Mouse (Mus musculus): Measurements from ENCODE around the gene Clps. TPM values are rescaled to one million over a fixed set of nuclear protein-coding genes. Genes with fewer than 3 reads are reported as not detected.

Gene Clps
- polyA plus RNA-seq, 1 experiment: not detected

DNA sequence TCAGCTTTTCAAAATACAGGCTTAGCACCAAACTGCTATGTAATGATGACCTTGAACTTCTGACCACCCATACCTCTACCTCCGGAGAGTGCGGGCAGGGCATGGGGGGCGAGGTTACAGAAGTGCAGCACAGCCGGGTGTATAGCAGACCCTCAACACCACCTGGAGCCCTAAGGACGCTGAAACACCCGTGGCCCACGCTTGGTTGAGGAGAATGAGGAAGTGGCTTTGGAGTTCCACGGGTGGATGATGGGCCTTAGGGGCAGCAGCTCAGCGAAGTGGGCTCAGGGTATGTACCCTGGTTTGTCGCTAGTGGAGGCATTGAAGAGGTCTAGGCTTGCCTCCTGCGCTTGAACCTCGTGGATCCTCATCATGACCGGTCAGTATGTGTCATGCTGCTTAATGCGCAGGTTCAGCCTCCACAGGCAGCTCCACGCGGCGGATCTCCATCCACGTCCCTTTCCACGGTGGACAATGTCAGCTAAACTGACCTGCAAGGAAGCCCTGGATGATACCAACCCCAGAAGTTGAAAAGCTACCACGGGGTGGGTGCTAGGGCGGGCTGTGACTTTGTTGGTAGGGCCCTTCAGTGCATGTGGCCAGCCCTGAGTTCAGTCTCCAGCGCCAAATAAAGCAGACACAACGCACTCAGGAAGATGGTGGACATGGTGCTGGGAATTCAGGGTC is 36.4 kb downstream of the Clps start:
- no peaks in the 10 kb centered on the region for H3K79me2 ChIP-seq (ENCODE audit: control insufficient read depth, insufficient read depth)
- no peak overlapping the region for H3ac ChIP-seq (ENCODE audit: control insufficient read depth, insufficient read length, low read depth)
- no peaks in the 10 kb centered on the region for H3K79me3 ChIP-seq (ENCODE audit: low read depth)
- no peaks in the 10 kb centered on the region for H3K36me3 ChIP-seq (ENCODE audit: control insufficient read depth, insufficient read depth)
- no peaks in the 10 kb centered on the region for H3K27me3 ChIP-seq (ENCODE audit: control insufficient read depth, insufficient read depth, insufficient read length)
- TF ChIP-seq FOSL1 (IDR thresholded peaks at IDR 0.05; ENCODE audit: insufficient read depth, low read length, poor library complexity, severe bottlenecking) (no peak), MYOG (IDR thresholded peaks at IDR 0.05; ENCODE audit: control insufficient read depth, extremely low read depth, insufficient read length) (no peak), MAX (IDR thresholded peaks at IDR 0.05) (no peak), MYOD1 (IDR thresholded peaks at IDR 0.05; ENCODE audit: control insufficient read depth, insufficient read length, low read depth) (no peak), CTCF (IDR thresholded peaks at IDR 0.05; ENCODE audit: control insufficient read depth, insufficient read depth, insufficient read length) (no peak), CEBPB (IDR thresholded peaks at IDR 0.05; ENCODE audit: low read depth) (no peak), USF1 (IDR thresholded peaks at IDR 0.05; ENCODE audit: low read depth) (no peak)
- no peak overlapping the region for H3K4me3 ChIP-seq (ENCODE audit: insufficient read depth, poor library complexity, severe bottlenecking)

- Histone ChIP-seq H3K79me2 (ENCODE audit: control insufficient read depth, insufficient read depth) (no peaks in the 10 kb centered on the region), H3K79me3 (ENCODE audit: low read depth) (no peaks in the 10 kb centered on the region), H3K4me3 (ENCODE audit: insufficient read depth, poor library complexity, severe bottlenecking) (peak overlapping the region; percentile 43), H3K27me3 (ENCODE audit: control insufficient read depth, insufficient read depth, insufficient read length) (no peaks in the 10 kb centered on the region), H3ac (ENCODE audit: control insufficient read depth, insufficient read length, low read depth) (peak overlapping the region; percentile 42), H3K36me3 (ENCODE audit: control insufficient read depth, insufficient read depth) (no peaks in the 10 kb centered on the region)
- TF ChIP-seq CEBPB (IDR thresholded peaks at IDR 0.05; ENCODE audit: low read depth) (no peak), USF1 (IDR thresholded peaks at IDR 0.05; ENCODE audit: low read depth) (no peak), MAX (IDR thresholded peaks at IDR 0.05) (no peak), MYOD1 (IDR thresholded peaks at IDR 0.05; ENCODE audit: control insufficient read depth, insufficient read length, low read depth) (no peak), MYOG (IDR thresholded peaks at IDR 0.05; ENCODE audit: control insufficient read depth, extremely low read depth, insufficient read length) (no peak), FOSL1 (IDR thresholded peaks at IDR 0.05; ENCODE audit: insufficient read depth, low read length, poor library complexity, severe bottlenecking) (no peak), CTCF (IDR thresholded peaks at IDR 0.05; ENCODE audit: control insufficient read depth, insufficient read depth, insufficient read length) (no peak)
These were observed 37.1 kb downstream of the Clps start for GRCm38 (mm10) chr17:28523355-28524008.

GRCm38 (mm10) chr17:28522623-28523354 is 37.8 kb downstream of the Clps start:
- Histone ChIP-seq H3K36me3 (ENCODE audit: control insufficient read depth, insufficient read depth) (no peaks in the 10 kb centered on the region), H3ac (ENCODE audit: control insufficient read depth, insufficient read length, low read depth) (peak overlapping the region; percentile 56), H3K79me3 (ENCODE audit: low read depth) (no peaks in the 10 kb centered on the region), H3K27me3 (ENCODE audit: control insufficient read depth, insufficient read depth, insufficient read length) (no peaks in the 10 kb centered on the region), H3K79me2 (ENCODE audit: control insufficient read depth, insufficient read depth) (no peaks in the 10 kb centered on the region), H3K4me3 (ENCODE audit: insufficient read depth, poor library complexity, severe bottlenecking) (peak overlapping the region; percentile 43)
- no peak for TF ChIP-seq FOSL1 (IDR thresholded peaks at IDR 0.05; ENCODE audit: insufficient read depth, low read length, poor library complexity, severe bottlenecking)
- TF ChIP-seq CEBPB (IDR thresholded peaks at IDR 0.05; ENCODE audit: low read depth): no peak
- TF ChIP-seq CTCF (IDR thresholded peaks at IDR 0.05; ENCODE audit: control insufficient read depth, insufficient read depth, insufficient read length): no peak
- no peak for TF ChIP-seq MYOG (IDR thresholded peaks at IDR 0.05; ENCODE audit: control insufficient read depth, extremely low read depth, insufficient read length)
- no peak for TF ChIP-seq USF1 (IDR thresholded peaks at IDR 0.05; ENCODE audit: low read depth)
- no peak for TF ChIP-seq MAX (IDR thresholded peaks at IDR 0.05)
- no peak for TF ChIP-seq MYOD1 (IDR thresholded peaks at IDR 0.05; ENCODE audit: control insufficient read depth, insufficient read length, low read depth)

DNA sequence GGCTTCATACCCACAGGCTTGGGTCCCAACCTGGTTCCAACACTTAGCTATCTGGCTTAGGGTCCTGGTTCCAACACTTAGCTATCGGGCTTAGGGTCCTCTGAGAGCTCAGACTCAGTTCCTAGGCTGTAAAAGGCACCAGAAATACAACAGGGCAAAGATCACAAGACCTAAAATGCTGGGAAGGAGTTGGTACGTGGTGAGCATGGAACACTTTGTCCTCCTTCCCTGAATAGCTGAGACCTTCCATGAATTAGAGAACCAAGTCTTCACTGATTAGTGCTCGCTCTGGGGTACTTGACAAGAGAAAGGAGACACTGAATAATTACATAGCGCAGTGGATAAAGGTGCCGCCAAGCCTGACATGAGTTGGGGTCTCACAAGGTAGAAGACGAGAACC is 38.6 kb downstream of the Clps start:
- Histone ChIP-seq H3K36me3 (ENCODE audit: control insufficient read depth, insufficient read depth) (no peaks in the 10 kb centered on the region), H3K4me3 (ENCODE audit: insufficient read depth, poor library complexity, severe bottlenecking) (peak overlapping the region; percentile 43), H3ac (ENCODE audit: control insufficient read depth, insufficient read length, low read depth) (no peak overlapping the region), H3K79me2 (ENCODE audit: control insufficient read depth, insufficient read depth) (no peaks in the 10 kb centered on the region), H3K27me3 (ENCODE audit: control insufficient read depth, insufficient read depth, insufficient read length) (no peaks in the 10 kb centered on the region), H3K79me3 (ENCODE audit: low read depth) (no peaks in the 10 kb centered on the region)
- TF ChIP-seq CTCF (IDR thresholded peaks at IDR 0.05; ENCODE audit: control insufficient read depth, insufficient read depth, insufficient read length) (no peak), MAX (IDR thresholded peaks at IDR 0.05) (no peak)

GRCm38 (mm10) chr17:28521071-28521726 is 39.4 kb downstream of the Clps start:
- TF ChIP-seq MAX (IDR thresholded peaks at IDR 0.05) (no peak), MYOD1 (IDR thresholded peaks at IDR 0.05; ENCODE audit: control insufficient read depth, insufficient read length, low read depth) (no peak)
- no peak overlapping the region for H3ac ChIP-seq (ENCODE audit: control insufficient read depth, insufficient read length, low read depth)
- no peaks in the 10 kb centered on the region for H3K27me3 ChIP-seq (ENCODE audit: control insufficient read depth, insufficient read depth, insufficient read length)
- no peak overlapping the region for H3K4me3 ChIP-seq (ENCODE audit: insufficient read depth, poor library complexity, severe bottlenecking)
- H3K79me2 ChIP-seq (ENCODE audit: control insufficient read depth, insufficient read depth): no peaks in the 10 kb centered on the region
- H3K36me3 ChIP-seq (ENCODE audit: control insufficient read depth, insufficient read depth): no peaks in the 10 kb centered on the region
- no peaks in the 10 kb centered on the region for H3K79me3 ChIP-seq (ENCODE audit: low read depth)
